Mouse (Mus musculus) adrenal gland, postnatal 10 days (tissue): ENCODE measurements around the gene Gstt2. TPM values are rescaled to one million over a fixed set of nuclear protein-coding genes. Genes with fewer than 3 reads are reported as not detected.
"Not testable (repeated sequence)": the region's sequence is repeated elsewhere in the genome, so short reads cannot be mapped to it uniquely, and the experiment has no call there.

ENCODE experiments used
- DNase-seq: peaks from one replicate; pipeline ENCODE4 v3.0.0; 2021; ENCODE audit warnings: mixed read lengths
- total RNA-seq, 2 experiments: library from RNA; stranded (reverse); gene quantifications; 2 replicates each; pipeline ENCODE4 v1.2.3; 2021

The Gstt2 gene
- total RNA-seq, 2 experiments from 2014 or later: 38.2 to 45.8 TPM

DNA sequence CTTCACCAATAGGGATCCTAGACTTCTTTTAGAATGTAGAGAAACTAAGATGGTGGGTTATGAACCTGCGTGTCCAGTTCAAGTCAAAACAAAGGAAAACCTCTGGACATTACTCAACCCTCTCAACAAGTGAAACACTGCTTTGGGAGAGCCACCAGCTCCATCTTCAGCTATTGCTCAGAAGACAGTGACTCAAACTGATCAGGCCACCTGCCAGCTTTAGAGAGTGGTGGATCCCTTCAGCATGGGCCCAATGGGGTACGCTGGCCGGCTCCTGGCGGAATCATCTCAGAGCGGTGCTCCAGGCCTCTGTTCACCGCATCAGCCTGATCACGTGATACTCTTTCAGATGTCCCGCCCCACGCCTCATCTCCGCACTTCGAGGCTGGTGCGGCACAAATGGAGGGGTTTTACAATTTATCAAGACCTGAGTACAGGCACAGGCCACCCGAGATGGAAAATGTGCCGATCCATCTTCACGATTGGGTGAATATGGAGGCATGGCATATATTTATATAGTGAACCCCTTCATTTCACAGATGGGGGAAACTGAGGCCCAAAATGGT, 18.3 kb upstream of the Gstt2 start:
- DNase-seq: no peak

DNA sequence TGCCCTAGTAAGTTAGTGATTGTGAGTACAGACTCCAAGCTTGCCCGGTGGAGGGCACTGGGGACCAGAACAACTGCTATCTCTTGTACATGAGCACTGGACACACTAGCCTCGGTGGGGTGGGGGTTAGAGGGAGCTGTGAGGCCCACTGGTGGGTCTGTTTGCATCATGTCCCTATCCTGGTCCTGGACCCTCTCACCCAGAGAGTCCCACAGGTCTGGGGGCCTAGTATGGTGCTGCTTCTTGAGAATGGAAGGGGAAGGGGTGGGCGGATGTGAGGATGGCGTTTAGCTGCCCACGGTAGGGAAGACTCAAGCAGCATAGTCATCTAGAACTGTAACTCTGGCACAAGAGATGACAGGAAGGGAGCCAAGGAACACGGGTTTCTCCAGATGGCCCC, 17.6 kb upstream of the Gstt2 start:
- no peak for DNase-seq

DNA sequence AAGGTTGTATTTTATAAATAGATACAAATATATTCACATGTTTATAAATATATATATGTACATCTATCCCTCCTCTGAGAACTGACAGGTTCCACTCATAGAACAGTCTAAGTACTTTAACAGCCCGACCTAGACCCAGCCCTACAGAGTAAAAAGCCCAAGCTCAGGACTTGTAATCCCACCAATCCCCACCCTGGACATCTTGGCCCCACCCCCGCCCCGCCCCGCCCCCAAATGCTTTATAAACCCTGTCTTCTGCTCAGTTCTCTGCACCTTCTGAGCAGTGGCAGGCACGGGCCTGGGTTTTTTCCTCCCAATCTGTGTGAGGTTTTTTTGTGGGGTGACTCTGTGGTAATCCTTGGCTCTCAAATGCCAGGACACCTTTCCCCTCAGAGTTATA, 16.9 kb upstream of the Gstt2 start:
- DNase-seq: no peak

DNA sequence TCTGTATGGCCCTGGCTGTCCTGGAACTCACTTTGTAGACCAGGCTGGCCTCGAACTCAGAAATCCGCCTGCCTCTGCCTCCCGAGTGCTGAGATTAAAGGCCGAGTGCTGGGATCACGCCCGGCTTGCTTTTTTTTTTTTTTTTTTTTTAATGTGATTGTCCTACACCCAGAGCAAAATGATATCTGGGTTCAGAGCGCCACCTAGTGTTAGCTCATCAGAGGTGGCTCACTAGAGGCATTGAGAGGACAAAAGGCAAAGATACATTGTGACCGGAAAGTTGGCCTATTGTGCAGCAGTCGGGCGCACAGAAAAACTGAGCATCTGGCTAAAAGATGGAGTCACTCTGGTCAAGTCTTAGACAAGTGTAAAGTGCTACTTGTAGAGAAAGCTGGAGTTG, 16.2 kb upstream of the Gstt2 start:
- peak; percentile 87 for DNase-seq

DNA sequence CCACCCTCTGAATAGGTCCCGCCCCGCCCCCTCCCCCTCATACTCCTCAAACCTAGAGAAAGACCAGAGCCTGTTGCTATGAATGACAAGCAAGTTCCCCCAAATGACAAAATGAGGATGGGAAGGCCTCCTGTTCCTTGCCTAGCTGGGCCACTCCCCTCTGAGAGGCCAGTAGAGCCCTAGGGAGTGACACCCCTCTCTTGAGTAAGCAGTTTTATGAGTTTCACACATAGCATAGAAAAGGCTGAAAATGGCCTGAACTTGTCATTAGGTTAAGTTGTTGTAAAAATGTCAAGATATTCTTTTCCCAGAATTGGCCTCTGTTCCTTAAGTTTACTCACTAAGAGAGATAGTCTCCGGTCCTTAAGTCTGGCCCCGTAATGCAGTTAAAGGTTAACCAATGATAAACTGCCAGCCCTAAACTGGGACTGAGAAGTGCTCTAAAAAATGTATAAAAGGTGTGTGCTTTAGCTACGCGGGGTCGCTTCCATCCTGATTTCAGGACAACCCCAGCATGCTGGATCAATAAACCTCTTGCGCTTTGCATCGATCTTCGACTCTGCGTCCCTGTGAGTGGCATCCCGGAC, 15.4 kb upstream of the Gstt2 start:
- no peak for DNase-seq

DNA sequence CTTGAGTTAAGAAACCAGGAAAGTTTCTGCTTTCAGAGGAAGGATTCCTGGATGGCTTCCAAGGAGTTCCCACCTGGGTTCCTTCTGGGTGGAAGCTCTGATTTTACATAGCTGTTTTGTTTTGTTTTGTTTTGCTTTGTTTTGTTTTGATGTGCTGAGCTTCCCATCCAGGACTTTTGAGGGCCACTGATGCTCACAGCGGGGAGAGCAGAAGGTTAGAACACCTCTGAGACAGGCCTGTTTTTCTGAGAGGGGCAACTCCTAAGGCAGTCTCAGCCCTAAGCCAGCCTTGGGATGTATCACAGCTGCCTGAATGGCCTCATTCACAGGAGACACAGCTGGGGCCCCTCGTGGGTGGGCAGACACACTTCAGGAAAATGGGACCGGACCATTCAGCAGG, 14.5 kb upstream of the Gstt2 start:
- DNase-seq: no peak

DNA sequence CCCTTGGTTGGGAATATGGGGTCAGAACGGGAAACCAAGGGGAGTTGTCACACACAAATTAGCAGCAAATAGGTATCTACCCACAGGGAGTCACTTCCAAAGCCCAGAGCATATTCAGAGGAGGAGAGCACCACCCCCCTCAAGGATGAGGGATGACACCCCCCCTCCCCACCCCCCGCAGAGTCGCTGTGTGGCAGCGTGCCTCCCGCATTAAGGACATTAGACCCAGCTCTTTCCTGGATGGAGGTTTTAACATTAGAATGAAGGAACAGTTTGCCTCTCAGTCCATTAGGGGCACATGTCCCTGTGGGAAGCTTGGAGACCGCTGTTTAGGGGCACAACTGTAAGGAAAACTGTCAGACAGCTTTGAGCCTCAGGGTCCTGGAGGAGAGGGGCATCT, 13.9 kb upstream of the Gstt2 start:
- DNase-seq: no peak

DNA sequence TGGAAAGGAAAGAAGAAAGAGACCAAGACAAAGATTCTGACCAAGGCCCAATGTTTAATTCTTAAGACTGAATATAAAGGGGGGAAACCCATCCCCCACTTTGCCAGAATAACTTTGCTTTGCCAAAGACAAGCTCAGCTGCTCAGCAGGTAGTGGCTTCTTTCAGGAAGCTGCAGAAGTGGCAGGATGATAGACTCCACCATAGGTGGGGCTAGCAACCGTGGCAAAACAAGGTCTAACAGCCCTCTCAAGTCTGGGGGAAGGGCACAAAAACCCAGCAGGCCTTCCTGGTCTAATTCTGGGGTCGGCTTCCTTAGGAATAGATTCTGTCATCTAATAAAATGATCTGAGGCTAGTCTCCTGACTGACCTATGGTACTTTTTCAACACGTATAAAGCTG, 11.2 kb upstream of the Gstt2 start:
- DNase-seq: no peak

DNA sequence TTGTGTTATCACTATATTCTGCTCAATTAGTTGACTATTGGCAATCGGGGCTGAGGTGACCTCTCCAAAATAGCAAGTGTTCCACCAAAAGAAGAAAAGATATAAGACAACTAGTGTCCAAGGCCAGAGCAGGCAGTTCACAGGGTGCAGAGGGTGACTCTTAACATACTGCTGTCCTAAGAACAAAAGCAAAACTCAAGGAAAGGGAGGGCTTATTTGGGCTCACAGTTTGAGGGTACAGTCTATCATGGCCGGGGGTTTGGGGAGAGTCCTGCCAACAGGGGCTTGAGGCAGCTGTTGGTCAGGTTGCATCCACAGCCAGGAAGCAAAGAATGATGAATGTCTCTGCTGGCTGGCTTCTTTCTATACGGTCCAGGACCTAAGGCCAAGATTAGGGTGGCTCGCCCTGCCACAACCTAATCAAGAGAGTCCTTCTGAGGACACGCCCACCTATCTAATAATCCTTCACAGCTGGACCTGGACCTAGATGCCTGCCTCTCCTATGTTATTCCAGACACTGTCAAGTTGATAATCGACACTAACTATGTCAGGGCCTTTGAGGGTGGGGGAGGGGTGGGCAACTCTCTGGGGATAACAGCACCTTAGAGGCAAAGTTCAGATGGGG, 8.2 kb upstream of the Gstt2 start:
- no peak for DNase-seq

DNA sequence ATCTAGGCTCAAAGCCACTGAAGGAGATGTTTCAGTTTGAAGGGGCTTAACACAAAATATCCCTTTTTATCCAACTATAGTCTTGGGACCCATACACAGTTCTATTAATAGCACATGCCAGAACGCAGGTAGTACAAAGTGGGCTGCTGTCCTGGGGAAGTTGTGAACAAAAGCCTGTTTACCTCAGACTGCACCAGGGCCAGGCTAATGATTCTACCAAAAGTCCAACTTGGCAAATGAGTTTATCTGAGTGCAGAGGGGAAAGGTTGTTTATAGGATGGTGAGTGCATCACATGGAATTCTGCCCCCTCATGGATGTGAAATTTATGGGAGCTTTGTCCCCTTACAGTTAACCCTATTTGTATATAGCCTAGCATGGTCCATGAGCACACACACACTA, 7.6 kb upstream of the Gstt2 start:
- DNase-seq: no peak

DNA sequence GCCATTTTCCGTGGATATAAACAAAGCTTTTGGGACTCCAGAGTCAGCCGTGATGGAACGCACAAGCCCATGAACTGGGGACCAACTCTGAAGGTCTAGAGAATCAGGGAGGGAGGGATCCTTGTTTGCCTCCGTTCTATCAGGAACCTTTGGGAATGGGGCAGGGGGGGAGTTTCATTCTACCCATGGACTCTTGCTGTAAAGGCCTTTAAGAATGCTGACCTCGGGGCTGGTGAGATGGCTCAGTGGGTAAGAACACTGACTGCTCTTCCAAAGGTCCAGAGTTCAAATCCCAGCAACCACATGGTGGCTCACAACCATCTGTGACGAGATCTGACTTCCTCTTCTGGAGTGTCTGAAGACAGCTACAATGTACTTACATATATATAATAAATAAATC, 6.7 kb upstream of the Gstt2 start:
- not testable (repeated sequence) for DNase-seq

DNA sequence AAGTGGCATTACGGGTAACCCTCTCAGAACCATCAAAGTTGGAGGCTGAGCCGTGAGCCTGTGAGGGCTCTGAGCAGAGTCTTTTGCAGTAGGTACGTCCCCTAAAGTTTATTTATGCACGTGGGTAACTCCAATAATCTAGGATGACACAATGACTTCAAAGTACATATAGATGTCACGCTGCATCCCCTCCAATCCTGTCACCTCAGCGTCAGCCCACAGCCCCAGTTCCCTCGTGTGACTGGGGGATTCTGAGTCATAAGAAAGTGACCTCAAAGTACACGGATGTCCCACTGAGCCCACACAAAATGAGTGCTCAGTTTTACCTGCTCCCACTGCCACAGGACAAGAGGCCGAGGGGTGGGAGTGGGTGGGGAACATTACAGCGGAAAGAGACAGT, 1.9 kb upstream of the Gstt2 start:
- DNase-seq: no peak

DNA sequence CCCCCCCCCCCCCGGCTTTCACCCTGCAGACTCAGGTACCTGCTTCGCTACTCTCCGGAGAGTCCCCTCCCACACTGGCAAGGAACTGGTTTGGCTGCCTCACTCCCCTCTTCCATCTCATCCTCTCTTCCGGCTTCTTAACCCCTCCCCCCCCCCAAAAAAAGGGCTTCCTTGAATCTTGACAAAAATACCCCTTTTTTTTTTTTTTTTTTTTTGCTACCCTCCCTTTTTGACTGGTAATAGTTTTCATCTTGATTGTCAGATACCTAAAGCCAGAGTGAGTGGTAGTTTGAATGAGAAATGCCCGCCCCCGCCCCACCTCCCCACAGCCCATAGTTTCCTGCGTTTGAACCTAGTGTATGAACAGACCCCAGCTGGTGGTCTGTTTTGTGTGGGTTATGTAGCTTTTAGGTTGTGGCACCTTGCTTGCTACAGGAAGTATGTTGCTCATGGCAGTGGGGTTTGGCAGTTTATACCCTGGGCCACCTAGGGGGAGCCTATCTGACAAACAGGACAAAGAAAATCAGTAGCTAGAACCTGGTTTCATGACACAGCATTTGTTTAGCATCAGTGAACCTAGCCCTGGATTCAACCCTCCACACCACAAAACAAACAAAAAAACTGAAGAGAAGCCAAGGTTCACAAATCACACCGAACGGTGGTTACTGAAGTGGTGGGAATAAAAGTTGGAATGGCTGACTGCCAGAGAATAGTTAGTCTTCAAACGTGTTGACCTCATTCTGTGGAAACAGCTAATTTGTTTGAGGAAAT, 1.3 kb downstream of the Gstt2 start:
- DNase-seq: no peak

DNA sequence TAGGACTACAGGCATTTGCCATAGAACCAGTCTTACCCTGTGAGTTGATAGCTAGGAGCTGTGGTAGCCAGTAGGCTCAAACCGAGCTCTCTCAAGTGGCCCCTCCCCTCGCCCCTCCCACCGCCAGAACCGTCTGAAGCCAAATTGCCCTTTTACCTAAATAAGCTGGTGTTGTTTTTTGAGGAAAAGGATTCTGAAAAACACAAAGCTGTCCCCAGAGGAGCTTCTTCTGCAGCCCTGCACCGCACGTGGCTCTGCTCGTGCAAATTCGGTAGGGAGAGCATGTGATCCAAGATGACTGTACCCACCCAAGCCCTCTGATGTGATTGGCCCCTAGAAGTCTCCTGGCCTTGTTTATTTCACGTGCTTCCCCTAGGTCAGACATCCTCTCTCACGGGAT, 1.9 kb downstream of the Gstt2 start:
- DNase-seq: peak; percentile 83

DNA sequence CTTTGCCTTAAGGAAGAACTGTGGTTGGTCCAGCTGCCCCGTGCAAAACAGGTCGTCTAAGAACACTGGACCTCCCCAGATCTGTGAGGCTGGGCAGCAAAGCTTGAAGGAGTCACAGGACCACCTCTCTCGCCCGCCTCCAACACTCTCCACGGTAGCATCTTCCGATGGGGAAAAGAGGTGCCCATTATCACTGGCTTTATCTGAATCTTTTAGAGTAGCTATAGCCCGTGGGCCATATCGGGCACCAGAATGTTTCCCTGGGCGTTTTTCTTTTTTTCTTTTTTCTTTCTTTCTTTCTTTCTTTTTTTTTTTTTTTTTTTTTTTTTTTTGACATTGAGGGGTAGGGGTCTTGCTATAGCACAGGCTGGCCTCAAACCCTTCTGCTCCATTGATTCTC, 2.5 kb downstream of the Gstt2 start:
- no peak for DNase-seq

DNA sequence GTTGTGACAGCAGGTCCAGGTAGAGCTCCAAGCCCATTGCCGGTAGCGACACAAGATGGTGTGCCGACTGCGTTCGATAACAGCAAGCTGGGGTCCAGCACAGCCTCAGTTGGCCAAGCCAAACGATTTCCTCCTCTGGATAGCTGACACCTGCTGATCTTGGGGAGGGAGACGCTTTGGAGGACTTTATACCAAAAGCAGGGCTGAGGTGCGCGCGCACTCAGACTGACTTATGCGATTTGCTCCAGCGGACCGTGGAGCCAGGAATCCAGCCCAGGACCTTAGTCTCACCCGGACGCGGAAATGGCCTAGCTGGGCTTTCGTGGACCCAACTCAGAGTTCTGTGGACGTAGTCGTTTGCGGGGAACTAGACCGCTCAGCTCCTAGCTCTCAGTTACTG, 3.0 kb downstream of the Gstt2 start:
- peak; percentile 88 for DNase-seq

DNA sequence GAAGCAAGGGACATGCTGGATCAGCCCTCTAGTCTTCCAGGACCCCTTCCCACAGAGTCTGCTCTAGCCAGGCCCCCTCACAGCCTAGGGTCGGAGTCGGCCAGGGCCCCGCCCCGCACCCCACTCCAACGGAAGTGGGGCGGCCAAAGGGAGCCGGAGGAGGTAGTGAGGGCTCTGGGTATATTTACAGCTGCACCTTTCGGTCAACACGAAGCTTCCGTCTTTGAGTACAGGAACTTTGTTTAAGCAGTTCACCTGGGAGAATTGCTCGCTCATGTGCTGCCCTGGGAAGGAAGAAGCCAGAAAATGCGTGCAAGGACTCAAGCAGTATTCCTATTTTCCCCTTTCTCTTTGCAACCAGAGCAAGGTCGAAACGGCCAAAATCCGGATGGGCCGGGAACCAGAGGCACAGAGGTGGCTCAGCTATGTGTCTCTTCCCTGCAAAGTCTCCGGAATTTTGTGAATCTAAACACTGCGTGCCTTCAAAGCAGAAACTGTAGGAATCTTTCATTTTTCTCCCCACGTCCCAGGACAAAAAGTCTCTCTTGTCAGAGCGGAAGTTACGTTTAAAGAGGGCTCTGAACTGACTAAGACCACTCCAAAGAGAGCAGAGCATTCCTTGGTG, 3.7 kb downstream of the Gstt2 start:
- peak; percentile 47 for DNase-seq

DNA sequence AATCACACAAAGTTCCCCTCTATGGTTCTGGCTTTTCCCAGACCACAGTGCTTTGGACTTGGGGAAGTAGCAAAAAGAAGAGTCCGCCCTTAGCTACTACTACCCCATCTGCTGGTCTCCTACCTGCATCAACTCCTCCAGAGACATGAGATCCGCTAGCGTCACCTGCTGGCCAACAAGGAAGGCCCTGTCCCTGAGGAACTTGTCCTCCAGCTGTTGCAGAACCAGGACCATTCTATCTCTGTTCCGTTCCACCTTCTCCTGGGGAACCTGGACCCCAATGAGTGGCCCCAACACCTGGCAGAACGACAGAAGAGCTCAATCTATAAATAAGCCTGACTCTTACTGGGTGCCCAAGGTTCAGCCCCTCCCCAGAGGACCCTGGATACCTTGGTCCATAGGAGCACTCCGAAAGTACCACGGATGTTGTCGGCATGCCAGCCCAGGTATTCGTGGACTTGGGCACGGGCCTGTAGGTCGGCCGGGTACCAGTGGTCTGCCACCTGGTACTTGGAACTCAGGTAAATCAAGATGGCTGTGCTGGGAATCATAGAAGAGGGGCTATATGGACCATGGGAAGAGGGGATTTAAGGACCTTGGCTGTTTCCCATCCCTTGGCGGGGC, 4.8 kb downstream of the Gstt2 start:
- peak; percentile 81 for DNase-seq

DNA sequence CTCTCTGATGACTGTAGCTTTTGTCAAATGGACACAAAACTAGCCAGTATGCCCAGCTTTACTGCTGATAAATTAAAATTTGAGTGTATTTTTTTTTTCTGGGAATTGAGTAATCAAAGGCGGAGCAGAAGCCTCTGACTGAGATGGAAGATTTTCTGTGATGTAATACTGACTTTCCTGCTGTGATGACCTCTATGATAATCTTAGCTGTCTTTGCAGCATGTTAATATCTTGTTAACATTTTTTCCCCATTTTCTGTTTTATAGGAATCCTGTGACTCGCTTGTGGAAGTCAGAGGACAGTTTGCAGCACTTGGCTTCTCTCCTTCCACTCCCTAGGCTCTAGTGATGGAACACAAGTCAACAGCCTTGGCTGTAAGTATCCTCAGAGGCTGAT, 7.0 kb downstream of the Gstt2 start:
- no peak for DNase-seq

DNA sequence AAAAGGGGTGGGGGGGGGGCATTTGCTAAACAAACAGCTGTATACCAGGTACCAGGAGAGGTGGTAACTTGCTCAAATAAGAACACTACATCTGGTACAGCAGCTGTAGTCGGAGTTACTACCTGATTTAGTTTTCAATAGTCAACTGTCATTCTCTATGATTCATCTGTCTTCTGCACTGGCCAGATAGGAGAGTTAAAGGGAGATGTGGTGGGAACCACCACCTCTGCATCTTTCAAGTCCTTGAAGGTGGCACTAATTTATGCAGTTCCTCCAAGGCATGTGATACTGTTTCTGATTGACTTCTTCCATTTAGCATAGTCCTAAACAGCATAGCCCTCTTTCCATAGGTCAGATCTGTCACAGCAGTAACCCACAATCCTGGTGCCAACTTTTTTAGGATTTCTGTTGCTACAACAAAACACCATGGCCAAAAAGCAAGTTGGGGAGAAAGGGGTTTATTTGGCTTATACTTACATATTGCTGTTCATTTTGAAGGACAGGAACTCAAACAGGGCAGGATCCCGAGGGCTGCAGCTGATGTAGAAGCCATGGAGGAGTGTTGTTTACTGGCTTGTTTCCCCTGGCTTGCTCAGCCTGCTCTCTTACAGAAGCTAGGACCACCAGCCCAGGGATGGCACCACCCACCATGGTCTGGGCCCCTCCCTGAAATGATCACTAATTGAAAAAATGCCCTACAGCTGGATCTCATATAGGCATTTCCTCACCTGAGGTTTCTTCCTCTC, 7.5 kb downstream of the Gstt2 start:
- no peak for DNase-seq

DNA sequence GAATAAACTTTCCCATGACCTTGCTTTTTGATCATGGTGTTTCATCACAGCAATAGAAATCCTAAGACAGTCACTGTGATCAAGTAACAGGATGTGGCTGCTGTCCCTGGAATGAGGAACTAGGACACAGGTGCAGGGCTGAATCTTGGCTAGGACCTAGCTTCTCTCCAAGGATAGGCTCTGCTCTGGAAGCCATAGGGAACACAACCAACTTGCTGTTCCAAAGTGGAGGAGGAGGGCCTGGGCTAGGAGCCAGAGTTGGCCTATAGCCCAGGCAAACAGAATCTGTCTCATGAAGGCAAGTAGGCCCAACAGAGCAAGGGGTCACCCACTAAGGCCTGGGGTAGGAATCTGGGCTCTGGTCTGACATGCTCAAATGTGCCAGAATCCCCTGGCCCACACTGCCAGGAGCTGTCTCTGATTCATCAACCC, 8.7 kb downstream of the Gstt2 start:
- peak; percentile 78 for DNase-seq
